Mouse (Mus musculus) CD4-positive, CD25-positive, alpha-beta regulatory T cell (primary cell): ENCODE results near the gene Gm12887. TPM values are rescaled to one million over a fixed set of nuclear protein-coding genes. Genes with fewer than 3 reads are reported as not detected.

Source experiments
- polyA plus RNA-seq: library from polyadenylated mRNA; unstranded; fragments of 100-300 nt; shearing (Covaris generic); gene quantifications from one replicate; pipeline ENCODE4 v1.2.1, GENCODE M21; 2017

The Gm12887 gene
- not detected for polyA plus RNA-seq

DNA sequence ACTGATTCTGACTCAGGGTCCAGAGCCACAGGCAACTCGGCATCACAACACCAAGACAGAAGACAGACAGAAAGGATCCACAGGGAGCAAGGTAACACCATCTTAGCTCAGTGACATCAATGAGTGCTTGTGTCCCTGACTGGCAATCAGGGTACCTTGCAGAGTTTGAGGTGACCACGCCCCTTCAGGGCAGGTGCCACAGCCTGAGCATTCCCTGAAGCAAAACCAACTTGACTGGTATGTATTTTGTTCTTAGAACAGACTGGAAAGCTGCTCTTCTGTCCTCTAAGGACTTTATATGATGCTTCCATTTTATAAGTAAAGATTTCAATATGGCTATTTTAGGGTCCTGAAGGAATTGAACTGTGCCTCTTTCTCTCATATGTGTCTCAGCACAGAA, at the start of gene Gm12887:
Gene Gm12887, minus strand, starts transcription at position 101 of the 400 bp plus-strand sequence.

Other genes starting within 250 kb of the Gm12887 start
- not detected for gene Gm12886, start 199.0 kb downstream of the Gm12887 start, polyA plus RNA-seq